Mouse (Mus musculus): Measurements from ENCODE around the gene Zbed3. TPM values are rescaled to one million over a fixed set of nuclear protein-coding genes. Genes with fewer than 3 reads are reported as not detected.

Zbed3 gene
- total RNA-seq (2021), result 1 to 10 TPM; 5.0 to 5.8 TPM
- long read RNA-seq, experiment 1, partial matches to known transcripts, result 0 of 4 reads
- long read RNA-seq, experiment 1, other reads (novel, unspliced or antisense), result 0 of 4 reads
- long read RNA-seq, experiment 2, transcript Zbed3-201 (2 exons, 1,894 nt), result major isoform, 8 of 8 reads
- long read RNA-seq, experiment 2, partial matches to known transcripts, result 0 of 8 reads
- long read RNA-seq, experiment 2, other reads (novel, unspliced or antisense), result 0 of 8 reads

DNA sequence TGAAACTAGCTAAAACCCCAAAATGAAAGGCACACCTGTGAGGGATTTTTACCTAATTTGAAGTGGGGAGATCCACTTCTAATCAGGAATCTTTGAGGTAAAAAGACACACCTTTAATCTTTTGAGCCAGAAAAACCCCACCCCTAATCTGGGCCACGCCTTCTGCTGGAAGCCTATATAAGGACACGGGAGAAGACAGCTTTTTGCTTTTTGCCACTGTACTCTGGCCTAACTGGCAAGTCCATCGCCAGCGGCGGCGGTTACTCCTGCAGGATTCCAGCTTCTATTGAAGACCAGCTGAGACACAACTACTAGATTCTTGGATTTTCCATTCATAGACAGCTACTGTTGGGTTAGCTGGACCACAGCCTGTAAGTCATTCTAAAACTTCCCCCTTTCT lies at the start of gene Zbed3:
Gene Zbed3 (plus strand): TSS at position 213 of the 400 bp plus-strand sequence.
- no peak for DNase-seq
- intact Hi-C loops (cut with DNase I), result no loop called here

DNA sequence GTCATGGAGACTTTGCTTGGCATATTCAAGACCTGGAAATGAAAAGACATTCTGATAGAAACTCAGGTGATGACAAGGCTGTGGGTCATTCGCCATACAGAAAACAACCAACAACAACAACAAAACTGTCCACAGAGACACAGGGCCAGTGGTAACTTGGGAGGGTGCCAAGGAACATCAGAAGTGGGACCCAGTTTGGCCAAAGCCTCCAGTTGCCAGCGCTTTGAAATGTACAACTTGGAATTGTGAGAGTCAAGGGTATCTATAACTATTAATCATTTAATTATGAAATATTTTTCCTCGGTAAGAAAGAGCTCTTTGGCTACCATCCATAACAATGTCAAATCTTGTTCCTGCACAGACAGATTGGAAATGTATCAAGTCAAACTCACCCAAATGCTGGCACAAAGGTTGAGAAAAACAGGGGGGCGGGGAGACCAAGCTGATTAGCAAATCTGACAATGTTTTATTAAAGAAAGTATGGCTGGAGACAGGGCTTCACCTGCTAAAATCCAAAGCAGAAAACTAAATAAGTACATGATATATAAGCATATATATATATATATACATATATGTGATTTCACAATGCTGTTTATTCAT lies 44.9 kb upstream of the Zbed3 start:
- intact Hi-C loops (cut with DNase I), result no loop called here
- no peak for DNase-seq

DNA sequence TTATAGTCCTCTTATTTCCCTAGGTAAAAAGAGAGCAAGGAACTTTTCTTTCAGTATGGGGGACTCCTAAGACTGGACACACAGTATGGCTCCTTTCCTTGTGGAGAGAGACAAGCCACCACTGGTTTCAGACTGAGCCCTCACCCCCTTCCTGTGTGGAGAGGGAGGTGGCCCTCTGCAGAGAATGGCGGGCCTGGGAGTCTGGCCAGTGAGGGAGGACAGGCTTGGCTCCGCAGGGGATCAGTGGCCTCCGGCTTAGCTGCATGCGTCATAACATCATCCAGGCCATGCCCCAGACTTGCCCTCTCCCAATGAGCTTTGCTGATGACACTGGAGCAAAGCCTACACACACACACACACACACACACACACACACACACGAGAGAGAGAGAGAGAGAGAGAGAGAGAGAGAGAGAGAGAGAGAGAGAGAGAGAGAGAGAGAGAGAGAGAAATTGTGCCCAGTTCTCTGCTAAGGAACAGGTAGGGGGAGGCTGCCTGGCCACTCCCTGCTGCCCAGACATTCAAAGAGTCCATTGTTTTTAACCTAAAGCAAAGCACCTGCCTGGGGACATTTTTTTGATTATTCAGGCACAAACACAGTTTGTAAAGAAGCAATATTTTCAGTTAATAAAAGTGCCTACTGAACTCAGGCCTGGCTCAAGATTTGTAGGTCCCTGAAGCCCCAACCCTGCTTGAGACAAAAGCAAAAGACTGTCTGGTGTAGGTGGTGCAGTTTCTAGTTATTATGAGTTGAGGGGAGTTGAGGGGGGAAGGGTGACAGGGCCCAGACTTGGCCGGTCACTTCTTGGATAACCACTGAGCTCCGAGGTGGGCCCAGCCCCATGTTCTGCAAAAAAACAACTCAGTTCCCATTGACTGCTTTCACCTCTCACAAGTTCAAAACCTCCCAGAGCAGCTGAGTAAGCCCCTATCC lies 41.4 kb upstream of the Zbed3 start:
- intact Hi-C loops (cut with DNase I), result no loop called here
- no peak for DNase-seq

DNA sequence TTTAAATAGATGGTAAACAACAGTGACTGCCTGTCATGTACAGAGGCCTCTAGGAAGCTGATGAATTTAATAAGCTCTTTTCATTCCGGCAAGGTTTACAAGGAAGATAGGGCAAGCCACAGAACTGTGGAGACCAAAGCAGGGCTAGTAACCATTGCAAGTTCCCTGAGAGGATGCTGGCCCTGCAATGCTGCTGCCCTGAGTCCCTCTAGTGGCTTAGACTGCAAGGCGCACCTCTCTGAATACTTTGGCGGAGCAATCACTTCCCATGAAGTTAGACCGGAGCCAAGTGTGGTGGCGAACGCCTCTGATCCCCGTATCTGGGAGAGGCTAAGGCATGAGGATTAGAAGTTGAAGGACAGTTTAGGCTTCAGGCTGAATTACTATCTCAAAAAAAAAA lies 36.4 kb upstream of the Zbed3 start:
- peak; percentile 21 to 45 for DNase-seq
- intact Hi-C loops (cut with DNase I), result loop anchor here (5.0 kb wide), 1 partner anchor 270 kb away; no protein-coding TSS in a partner anchor

DNA sequence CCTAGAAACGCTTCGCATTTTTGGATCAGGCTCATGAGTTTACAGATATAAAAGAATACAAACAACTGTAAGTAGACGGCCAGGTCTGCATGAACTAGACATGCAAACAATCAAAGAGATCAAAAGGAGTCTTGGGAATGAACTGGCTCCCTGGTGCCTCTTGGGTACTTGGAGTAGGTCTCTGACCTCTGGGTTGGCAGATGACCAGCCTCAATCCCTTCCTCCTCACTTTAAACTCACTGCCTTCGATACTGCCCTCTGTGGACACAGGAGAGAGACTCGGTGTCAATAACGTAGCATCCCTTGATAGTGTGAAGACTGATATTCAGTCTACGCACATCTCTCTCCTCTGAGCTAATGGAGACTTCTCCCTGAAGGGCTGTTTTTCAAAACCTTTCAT lies 35.4 kb upstream of the Zbed3 start:
- DNase-seq, result no peak
- intact Hi-C loops (cut with DNase I), result loop anchor here (5.0 kb wide), 1 partner anchor 271 kb away; no protein-coding TSS in a partner anchor

DNA sequence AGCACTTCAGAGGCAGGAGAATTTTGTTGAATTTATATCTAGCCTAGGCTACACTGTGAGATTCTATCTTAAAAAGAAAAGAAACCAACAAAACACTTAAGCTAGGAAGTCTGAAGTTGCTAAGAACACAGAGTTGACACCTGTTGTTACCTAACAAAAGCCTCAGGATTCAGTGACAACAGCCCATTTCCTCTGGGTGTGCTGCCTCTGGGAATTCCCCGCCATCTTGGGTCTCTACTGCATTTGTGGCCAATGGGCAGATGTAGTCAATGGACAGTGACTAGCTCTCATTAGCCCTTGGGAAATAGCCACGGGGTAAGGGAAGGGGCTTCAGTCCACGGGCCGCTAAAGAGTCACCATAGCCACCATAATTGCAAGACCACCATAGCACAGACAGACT lies 31.4 kb upstream of the Zbed3 start:
- intact Hi-C loops (cut with DNase I), result no loop called here
- no peak for DNase-seq

DNA sequence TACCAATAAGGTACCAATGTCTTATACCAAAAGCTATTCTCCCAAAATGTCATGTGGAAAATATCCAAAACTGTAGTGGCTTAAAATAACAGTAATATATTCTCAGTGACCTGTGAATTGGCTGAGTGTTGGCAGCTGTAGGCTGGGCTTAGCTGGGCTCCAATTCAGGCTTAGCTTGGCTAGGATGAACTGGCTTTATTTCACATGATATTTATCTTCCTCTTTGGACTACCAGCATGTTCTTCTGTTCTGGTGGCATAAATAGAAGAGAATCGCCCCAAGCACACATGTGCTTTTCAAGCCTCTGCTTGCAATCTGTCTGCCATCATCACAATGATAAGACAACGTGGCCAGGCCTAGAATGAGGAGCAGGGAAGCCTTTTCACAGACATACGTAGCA lies 23.5 kb upstream of the Zbed3 start:
- DNase-seq, result no peak
- intact Hi-C loops (cut with DNase I), result no loop called here

DNA sequence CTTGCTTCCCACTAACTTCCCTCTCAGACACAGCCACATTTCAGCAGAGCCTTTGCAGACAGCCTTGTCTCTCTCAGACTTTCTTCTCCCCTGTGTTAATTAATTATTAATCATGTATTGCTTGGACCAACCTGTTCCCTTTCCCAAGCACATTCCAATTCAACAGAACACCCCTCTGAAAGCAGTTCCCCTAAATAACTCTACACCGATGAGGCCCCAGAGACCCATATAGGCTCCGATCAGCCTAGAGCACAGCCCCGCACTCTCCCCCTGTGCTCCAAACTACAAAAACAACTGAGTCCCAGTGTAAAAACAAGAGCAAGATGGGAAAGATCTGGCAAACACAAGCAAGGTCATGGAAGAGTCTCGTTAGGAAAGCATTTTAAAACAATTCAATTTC lies 16.8 kb upstream of the Zbed3 start:
- intact Hi-C loops (cut with DNase I), result no loop called here

GRCm38 (mm10) chr13:95307100-95307655 lies 16.2 kb upstream of the Zbed3 start:
- intact Hi-C loops (cut with DNase I), result no loop called here
- DNase-seq, result no peak

More for the DNA sequence above, 16.8 kb upstream of the Zbed3 start:
- DNase-seq, result no peak

DNA sequence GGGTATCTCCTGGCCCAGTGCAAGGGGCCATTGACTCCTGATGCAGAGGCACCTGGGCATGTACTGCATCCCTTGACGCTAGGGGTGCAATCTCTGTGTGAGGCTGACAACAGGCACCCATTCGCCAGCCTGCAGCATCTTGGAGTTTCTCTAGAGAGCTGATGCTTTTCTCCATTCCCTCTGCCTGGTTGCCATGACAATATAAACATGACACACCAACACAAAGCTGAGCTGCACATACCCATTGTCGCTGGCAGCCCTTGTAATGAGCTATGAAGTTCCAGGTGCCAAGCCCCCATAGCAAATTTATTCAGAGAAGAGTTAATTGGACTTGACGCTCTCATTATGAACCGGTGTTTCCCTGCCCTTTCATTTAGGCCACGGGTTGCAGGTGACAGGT lies 11.4 kb upstream of the Zbed3 start:
- DNase-seq, result no peak
- intact Hi-C loops (cut with DNase I), result no loop called here

- intact Hi-C loops (cut with DNase I), result no loop called here
- DNase-seq, result no peak
These were observed 4.3 kb upstream of the Zbed3 start for GRCm38 (mm10) chr13:95319153-95319552.

DNA sequence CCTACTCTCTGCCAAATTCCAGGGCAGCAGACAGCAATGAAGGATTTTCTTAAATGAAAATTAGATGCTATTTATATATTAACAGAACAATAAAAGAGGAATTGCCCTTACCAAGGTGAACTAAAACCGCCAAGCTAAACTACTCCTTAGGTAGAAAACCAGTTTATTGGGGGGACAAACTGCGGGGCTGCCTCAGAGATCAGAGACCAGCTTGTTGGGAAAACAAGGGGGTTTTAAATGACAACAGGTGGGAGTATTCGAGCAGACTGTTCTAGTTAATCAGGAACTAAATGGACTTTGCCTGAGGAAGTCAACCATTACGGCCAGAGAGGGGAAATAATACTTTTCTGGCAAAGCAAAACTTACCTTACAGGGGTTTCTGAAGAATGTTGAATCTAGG lies 3.0 kb upstream of the Zbed3 start:
- no peak for DNase-seq
- intact Hi-C loops (cut with DNase I), result no loop called here

DNA sequence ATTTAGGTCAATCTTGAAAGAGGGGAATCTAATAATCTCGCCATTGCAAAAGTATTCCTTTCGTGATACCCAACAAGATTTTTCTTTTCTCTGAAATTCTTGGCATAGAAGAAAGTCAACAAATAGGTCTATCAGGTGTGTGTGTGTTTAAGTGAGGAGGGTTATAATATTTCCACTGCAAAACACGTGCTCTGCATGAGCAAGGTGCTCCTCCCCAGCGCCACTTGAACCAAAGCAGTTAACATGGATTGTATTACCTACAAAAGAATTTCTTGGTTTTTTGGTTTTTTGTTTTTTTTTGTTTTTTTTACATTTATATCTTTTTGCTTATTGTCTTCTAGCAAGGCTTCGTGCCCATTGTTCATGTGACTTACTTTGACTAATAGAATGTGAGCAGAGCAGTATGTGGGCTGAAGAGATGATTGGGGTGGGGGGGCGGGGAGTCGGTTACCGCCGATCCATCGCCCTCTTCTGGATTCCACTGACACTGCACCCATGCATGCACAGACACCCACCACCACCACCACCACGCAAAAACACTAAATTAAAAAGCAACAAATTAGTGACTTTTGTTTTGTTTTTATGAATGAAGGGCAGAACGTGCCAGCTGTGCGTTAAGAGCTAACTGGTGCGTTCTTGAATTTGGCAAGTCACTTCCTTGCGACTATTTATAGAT lies 676 bp downstream of the Zbed3 start:
- intact Hi-C loops (cut with DNase I), result no loop called here
- no peak for DNase-seq

DNA sequence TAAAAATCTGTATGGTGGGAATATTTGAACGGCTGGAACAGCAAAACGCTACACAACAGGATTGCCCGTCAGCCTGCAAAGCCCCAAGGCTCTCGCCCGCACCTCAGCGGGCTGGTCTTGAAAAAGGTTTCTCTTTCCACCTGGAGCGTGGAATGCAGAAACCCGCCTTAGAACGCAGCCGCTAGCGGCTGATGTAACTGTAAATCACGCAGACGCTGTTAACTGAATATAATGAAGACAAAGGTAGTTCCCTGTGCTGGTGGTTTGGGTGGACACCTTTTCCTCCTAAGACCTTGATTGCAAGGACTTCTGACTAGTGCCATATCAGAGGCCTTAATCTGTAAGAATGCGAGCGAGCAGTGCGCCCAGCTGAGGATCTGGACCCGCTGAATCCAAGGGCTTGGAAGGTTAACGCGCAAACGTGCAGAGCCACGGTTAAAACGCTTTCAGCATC lies 1.2 kb downstream of the Zbed3 start:
- peak in 1 of 2 experiments; percentile 32 for DNase-seq
- intact Hi-C loops (cut with DNase I), result no loop called here

GRCm38 (mm10) chr13:95325080-95325906 lies 1.9 kb downstream of the Zbed3 start:
- peak; percentile 19 to 62 for DNase-seq
- intact Hi-C loops (cut with DNase I), result no loop called here

GRCm38 (mm10) chr13:95325907-95326550 lies 2.6 kb downstream of the Zbed3 start:
- DNase-seq, result no peak
- intact Hi-C loops (cut with DNase I), result no loop called here

DNA sequence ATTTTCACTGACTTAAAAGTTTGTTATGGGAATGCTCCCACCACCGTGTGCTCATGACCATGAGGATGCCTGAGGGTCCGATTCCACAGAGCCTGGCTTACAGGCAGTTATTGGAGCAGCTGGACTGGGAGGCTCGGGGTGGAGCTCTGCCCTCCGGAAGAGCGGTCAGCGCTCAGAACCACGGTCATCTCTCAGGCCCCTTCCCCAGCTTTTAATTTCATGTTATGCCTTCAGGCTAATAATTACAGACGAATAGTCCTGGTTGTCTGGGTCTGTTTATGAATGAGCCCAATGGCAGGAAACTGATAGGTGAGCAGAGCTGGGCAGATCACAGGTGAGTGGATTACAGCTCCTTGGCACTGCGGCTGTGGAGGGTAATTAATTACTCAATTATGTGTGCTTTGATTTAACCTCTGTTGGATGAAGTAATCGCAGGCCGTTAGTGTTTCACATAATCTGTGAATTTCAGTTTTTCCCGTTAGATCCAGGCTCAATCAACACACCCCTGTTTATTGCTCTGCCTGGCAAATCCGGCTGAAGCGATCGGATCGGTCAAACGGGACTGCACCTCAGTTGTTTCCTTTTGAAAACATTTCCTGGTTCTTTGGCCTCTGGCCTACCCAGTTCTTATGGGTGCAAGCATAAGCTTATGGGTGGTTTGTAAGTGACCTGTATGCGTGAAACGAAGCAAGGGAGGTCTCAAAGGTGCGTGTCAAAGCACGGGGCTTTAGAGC lies 3.4 kb downstream of the Zbed3 start:
- no peak for DNase-seq
- intact Hi-C loops (cut with DNase I), result no loop called here

- intact Hi-C loops (cut with DNase I), result no loop called here
- DNase-seq, result no peak
These were observed 3.9 kb downstream of the Zbed3 start for GRCm38 (mm10) chr13:95327345-95327741.

Data from gastrocnemius, postnatal 36 days (tissue).